Mouse (Mus musculus) stomach, postnatal 0 days (tissue): Measurements from ENCODE around the gene Gm6871. TPM values are rescaled to one million over a fixed set of nuclear protein-coding genes. Genes with fewer than 3 reads are reported as not detected.
"Not testable (repeated sequence)": the region's sequence is repeated elsewhere in the genome, so short reads cannot be mapped to it uniquely, and the experiment has no call there.

Experiments used
- ATAC-seq: fragments of 200-750 bp; cut with Nextera tagmentation; 2 replicates; pipeline ENCODE4 v1.8.0; 2017; ENCODE audit not compliant: low FRiP score, low TSS enrichment
- DNase-seq: peaks from one replicate; pipeline ENCODE4 v3.0.0-alpha.2; 2016; ENCODE audit warnings: low spot score
- H3K27ac ChIP-seq: fragments of 300-500 bp; sonication (generic); replicated peaks from 2 replicates; pipeline ENCODE4 v1.5.1; 2014; ENCODE audit warnings: mild to moderate bottlenecking, control low read depth
- H3K27me3 ChIP-seq: fragments of 300-500 bp; sonication (generic); 2 replicates; pipeline ENCODE4 v1.6.1; 2014; ENCODE audit warnings: low read length; ENCODE audit not compliant: control insufficient read depth, insufficient read depth
- H3K36me3 ChIP-seq: fragments of 300-500 bp; sonication (generic); 2 replicates; pipeline ENCODE4 v1.6.1; 2014; ENCODE audit warnings: low read length, mixed read lengths; ENCODE audit not compliant: control insufficient read depth, insufficient read depth
- H3K4me1 ChIP-seq: fragments of 300-500 bp; sonication (generic); replicated peaks from 2 replicates; pipeline ENCODE4 v1.6.1; 2014; ENCODE audit warnings: antibody characterized with exemption; ENCODE audit not compliant: control insufficient read depth, insufficient read depth
- H3K4me2 ChIP-seq: fragments of 300-500 bp; sonication (generic); replicated peaks from 2 replicates; pipeline ENCODE4 v1.6.1; 2014; ENCODE audit warnings: low read depth, mild to moderate bottlenecking, control low read depth, moderate library complexity
- H3K4me3 ChIP-seq: fragments of 300-500 bp; sonication (generic); 2 replicates; pipeline ENCODE4 v1.5.1; 2014; ENCODE audit warnings: low read depth, low read length, control low read depth
- H3K9ac ChIP-seq: fragments of 300-500 bp; sonication (generic); 2 replicates; pipeline ENCODE4 v1.6.1; 2014; ENCODE audit warnings: mild to moderate bottlenecking, low read length, control low read depth, mixed read lengths
- H3K9me3 ChIP-seq: fragments of 300-500 bp; sonication (generic); 2 replicates; pipeline ENCODE4 v1.6.1; 2016; ENCODE audit warnings: low read length; ENCODE audit not compliant: control insufficient read depth
- CTCF ChIP-seq: IDR thresholded peaks from 2 replicates; pipeline ENCODE4 v1.5.1; 2016; ENCODE audit warnings: antibody characterized with exemption, low read depth, mild to moderate bottlenecking, moderate library complexity
- EP300 ChIP-seq: optimal IDR thresholded peaks from 2 replicates; pipeline ENCODE3; 2016; ENCODE audit warnings: antibody characterized with exemption
- WGBS: fragments of 180-500 bp; shearing (Covaris S2); extraction: QIAGEN DNeasy Blood & Tissue Kit; methylation state at CpG from one replicate; pipeline ENCODE4 v1.1.7; 2014; 5-methylcytosine and 5-hydroxymethylcytosine counted together
- polyA plus RNA-seq: library from polyadenylated mRNA; unstranded; fragments of >200 nt; fragmentation: Nextera tagmentation; extraction: Ambion mirVana; gene quantifications from 2 replicates; pipeline ENCODE4 v1.2.1, GENCODE M21; 2015

The Gm6871 gene
- polyA plus RNA-seq, 1 experiment from 2014 or later: not detected

DNA sequence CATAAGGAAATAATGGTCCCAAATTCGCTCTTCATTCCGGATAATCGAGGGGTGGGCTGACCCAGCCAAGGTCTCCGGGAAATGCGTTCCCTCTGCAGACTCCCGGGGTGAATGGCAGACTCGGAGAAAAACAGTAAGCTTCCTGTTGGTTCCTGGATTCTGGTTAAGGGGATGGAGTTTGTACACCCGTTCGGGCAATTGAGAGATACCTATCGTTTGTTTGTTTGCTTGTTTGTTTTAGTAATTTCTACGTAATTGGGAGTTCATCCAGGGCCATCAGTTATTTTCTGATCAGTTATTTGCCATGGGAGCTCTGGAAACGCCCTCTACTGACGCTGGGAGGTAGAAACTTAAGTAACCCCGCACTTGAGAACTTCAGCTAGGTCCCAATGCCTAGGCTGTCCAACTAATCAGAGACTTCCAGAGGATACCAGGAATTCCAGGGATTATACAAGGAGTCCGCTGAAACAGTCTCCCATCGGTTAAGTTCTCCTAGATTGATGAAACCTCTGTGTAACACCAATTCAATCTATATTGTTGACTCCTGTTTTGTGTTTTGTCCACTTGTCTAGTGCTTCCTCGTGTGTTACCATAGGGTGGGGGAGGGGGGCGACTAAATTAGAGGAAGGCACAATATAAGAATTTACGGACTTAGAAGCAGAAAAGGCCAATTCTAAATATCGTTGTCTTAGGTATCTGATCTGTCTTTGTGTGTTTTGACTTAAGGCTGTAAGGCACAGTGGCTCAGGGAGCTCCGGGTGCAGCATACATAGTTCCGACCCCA is 73.1 kb downstream of the Gm6871 start:
- DNase-seq (peak; percentile 43), ATAC-seq (0 out of 2 replicates have a peak, but pooled peaks have one; percentile 11)
- TF ChIP-seq EP300 (no peak), CTCF (peak; percentile 60)
- H3K4me1 ChIP-seq: no peaks in the 10 kb centered on the region
- 0 out of 2 replicates have a peak overlapping the region, but pooled peaks have one; percentile 13 for H3K9ac ChIP-seq
- peak overlapping the region; percentile 54 for H3K4me3 ChIP-seq
- H3K4me2 ChIP-seq: peak overlapping the region; percentile 80
- H3K27me3 ChIP-seq: no peaks in the 10 kb centered on the region
- WGBS: 18% methylated on average over 22 of the region's 22 CpGs
- H3K27ac ChIP-seq: no peak overlapping the region
- H3K9me3 ChIP-seq: no peaks in the 10 kb centered on the region
- no peaks in the 10 kb centered on the region for H3K36me3 ChIP-seq

DNA sequence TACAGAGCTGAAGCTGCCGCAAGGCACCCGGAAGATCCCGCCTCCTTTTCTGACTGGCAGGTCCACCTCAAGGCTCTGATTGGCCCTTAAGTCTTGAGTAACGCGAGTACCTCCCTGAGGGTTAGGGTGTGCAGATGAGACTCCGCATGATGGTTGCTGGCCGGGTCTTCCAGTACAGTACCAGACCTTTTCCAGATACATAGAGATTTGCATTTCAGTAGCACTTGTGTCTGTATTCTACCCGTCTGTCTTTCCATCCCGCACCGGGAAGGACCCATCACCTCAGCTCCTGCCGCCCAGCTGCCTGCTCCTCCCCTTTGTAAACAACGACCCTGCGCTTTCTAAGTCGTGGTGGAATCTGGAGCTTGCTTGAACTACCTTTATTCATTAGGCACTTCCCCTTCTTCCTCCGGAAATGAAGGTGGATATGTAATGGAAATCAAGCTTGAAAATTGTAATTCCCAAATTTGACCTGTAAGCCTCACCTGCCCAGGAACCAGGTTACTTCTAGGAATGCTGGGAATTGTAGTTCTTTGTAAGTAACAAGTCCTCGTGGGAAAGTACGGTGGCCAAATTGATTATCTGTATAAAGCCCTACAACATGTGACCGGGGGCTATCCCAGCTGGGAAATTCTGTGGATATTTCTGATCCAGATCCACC is 73.9 kb downstream of the Gm6871 start, which contains the start of the genes Gm20449 and AW146154:
Gene Gm20449, minus strand, starts transcription at position 29 of the 661 bp plus-strand sequence.
Gene AW146154, minus strand, starts transcription at position 502 of the 661 bp plus-strand sequence.
- no peaks in the 10 kb centered on the region for H3K27me3 ChIP-seq
- under 1% methylated on average over 18 of the region's 18 CpGs for WGBS
- no peaks in the 10 kb centered on the region for H3K9me3 ChIP-seq
- no peaks in the 10 kb centered on the region for H3K36me3 ChIP-seq
- no peaks in the 10 kb centered on the region for H3K4me1 ChIP-seq
- peak within 1 kb of the TSS; percentile 54 for H3K4me3 ChIP-seq
- H3K27ac ChIP-seq: peak within 1 kb of the TSS; percentile 74
- ATAC-seq (peak; percentile 99), DNase-seq (peak; percentile 88)
- peak within 1 kb of the TSS; percentile 49 for H3K9ac ChIP-seq
- H3K4me2 ChIP-seq: peak within 1 kb of the TSS; percentile 80
- TF ChIP-seq CTCF: no peak
- no peak for TF ChIP-seq EP300

DNA sequence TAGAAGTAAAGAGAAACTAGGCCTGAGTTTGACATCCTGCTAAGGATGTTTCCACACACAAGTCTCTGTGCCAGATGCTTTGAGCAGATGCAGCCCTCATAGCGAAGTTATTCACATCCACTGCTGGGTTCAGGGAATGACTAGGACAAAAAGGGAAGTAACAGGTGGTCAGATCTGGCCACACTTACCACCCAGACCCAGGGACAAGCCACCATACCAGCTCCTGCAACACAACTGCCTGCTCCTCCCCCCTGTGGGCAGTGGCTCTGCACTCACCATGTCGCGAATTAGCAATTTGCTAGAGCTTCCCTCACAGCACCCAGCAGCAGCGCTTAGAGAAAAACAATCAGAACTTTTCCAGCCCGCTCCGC is 74.5 kb downstream of the Gm6871 start:
- not testable (repeated sequence) for DNase-seq, H3K9me3 ChIP-seq, ATAC-seq, H3K4me1 ChIP-seq, H3K36me3 ChIP-seq, H3K27me3 ChIP-seq
- Histone ChIP-seq H3K4me3 (peak overlapping the region; percentile 54), H3K9ac (peak overlapping the region; percentile 49), H3K4me2 (peak overlapping the region; percentile 80), H3K27ac (peak overlapping the region; percentile 74)
- WGBS: 0% methylated on average over 6 of the region's 6 CpGs

DNA sequence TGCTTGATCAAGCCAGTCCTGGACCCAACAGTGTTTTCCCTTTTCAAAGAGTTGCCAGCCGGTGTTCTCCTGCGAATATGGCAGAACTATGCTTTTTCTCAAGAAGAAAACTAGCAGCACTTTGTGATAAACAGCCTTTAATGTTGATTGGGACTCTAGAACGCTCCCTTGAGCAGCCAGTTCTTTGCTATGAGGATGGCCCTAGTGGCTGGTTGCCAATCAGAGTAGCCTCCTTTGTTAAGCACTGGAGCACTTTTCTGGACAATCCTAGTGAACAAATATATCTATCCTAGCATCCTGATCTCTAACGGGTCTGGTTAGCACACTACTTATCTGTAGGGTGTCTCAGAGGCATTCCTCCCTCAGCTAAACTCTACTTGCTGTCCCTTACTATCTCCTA is 75.0 kb downstream of the Gm6871 start:
- not testable (repeated sequence) for DNase-seq, H3K9ac ChIP-seq, ATAC-seq, H3K4me1 ChIP-seq, H3K27me3 ChIP-seq, H3K9me3 ChIP-seq, H3K36me3 ChIP-seq, H3K27ac ChIP-seq
- 59% methylated on average over 3 of the region's 4 CpGs for WGBS
- H3K4me3 ChIP-seq: peak overlapping the region; percentile 54
- peak overlapping the region; percentile 80 for H3K4me2 ChIP-seq

DNA sequence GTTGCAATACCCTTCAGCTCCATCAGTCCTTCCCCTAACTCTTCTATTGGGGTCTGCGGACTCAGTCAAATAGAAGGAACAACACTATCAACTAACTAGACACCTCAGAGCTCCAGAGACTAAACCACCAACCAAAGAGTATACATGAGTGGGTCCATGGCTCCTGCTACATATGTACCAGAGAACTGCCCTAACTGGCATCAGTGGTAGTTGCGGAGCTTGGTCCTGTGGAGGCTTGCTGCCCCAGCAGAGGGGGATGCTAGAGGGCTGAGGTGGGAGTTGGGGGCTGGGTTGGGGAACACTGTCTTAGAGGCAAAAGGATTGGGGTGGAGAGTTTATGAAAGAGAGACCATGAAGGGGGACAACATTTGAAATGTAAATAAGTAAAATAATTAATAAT is 75.6 kb downstream of the Gm6871 start:
- TF ChIP-seq EP300 (no peak), CTCF (no peak)
- WGBS: 98% methylated on average over 2 of the region's 2 CpGs
- no peak overlapping the region for H3K4me2 ChIP-seq
- ATAC-seq (no peak), DNase-seq (no peak)
- no peaks in the 10 kb centered on the region for H3K27me3 ChIP-seq
- no peaks in the 10 kb centered on the region for H3K9me3 ChIP-seq
- H3K27ac ChIP-seq: no peak overlapping the region
- no peaks in the 10 kb centered on the region for H3K4me1 ChIP-seq
- H3K36me3 ChIP-seq: no peaks in the 10 kb centered on the region
- no peak overlapping the region for H3K9ac ChIP-seq
- no peak overlapping the region for H3K4me3 ChIP-seq

Other genes starting within 250 kb of the Gm6871 start
- gene AI987944, start 180.3 kb downstream of the Gm6871 start, polyA plus RNA-seq: 7.6 and 8.8 TPM in 2 replicates
- 0.04 and 0.05 TPM in 2 replicates for gene Vmn2r57, start 125.0 kb downstream of the Gm6871 start, polyA plus RNA-seq
- not detected in 2 replicates for gene Gm20449, start 74.2 kb downstream of the Gm6871 start, polyA plus RNA-seq
- 6.7 and 6.8 TPM in 2 replicates for gene AW146154, start 73.8 kb downstream of the Gm6871 start, polyA plus RNA-seq
- 3.6 and 3.7 TPM in 2 replicates for gene 2610021A01Rik, start 25.6 kb upstream of the Gm6871 start, polyA plus RNA-seq
- gene Zfp788, start 59.5 kb upstream of the Gm6871 start, polyA plus RNA-seq: 5.2 and 6.2 TPM in 2 replicates